Mouse (Mus musculus): ENCODE measurements at regions not wholly inside any gene's neighbourhood (a gene's known extent, or its start where the extent isn't known, plus 50 kb on each side); places are given as distances from the start of the nearest gene placed in this dataset.

DNA sequence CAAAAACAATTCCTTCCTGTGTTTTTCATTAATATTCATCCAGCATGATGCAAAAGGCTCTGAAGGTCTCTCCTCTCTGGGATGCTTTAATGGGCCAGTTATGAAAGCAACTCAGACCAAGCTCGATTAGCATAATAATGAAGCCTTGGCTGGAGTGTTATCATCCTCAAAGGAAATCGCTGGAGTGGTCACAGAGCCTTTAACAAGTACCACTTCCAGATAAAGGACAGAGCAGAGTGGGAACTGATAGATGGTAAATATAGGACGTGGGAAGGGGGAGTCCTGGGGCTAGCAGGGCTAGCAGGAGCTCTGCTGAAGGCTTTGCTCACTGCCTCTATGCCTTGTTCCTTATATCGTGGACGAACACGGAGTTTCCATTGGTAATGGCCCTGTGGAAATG, 251.7 kb downstream of the Slc4a3 start:
- no peak for TF ChIP-seq CTCF (IDR thresholded peaks at IDR 0.05; ENCODE audit: insufficient read depth, low read length)
- TF ChIP-seq POLR2A (IDR thresholded peaks at IDR 0.05; ENCODE audit: borderline replicate concordance, extremely low read depth, low read depth, low read length), result no peak

DNA sequence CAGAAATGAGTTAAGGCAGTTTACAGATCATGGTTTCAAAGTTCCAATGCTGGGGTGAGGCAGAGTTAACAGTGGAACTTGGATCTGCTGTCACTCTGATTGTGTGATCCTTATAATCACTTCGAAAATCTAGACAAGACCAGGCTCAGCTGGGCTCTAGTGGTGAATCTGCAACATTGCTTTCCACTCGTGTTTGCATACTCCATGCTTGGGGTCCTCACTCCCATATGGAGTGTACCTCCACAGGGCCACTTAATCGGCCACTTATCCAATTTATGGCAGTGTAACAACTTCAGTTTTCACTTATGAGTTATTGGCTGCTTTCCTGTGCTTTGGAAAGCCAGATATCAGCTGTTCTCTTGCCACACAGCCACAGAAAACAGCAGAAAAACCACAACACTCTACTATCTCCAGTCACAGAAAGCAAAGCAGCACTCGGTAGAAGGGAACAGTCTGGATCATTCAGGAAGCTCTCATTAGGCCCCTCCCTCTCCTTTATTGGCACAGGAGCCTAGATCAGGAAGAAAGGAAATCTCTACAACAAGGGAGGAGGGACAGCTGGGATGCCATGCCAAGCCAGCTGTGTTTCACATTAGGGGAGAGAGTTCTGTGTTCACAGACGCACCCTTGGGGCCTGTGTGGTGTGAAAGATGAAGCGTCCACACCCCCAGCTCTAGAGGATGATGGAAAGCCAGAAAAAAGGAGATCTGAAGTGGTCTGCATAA, 252.5 kb downstream of the Slc4a3 start:
- no peak overlapping the region for H3K4me3 ChIP-seq (replicated peaks; ENCODE audit: extremely low read depth, low read depth, low read length)
- no peak for DNase-seq
- no peaks in the 10 kb centered on the region for H3K4me1 ChIP-seq (ENCODE audit: control insufficient read depth, insufficient read depth, low read length)
- TF ChIP-seq CTCF (IDR thresholded peaks at IDR 0.05; ENCODE audit: insufficient read depth, low read length) (no peak), POLR2A (IDR thresholded peaks at IDR 0.05; ENCODE audit: borderline replicate concordance, extremely low read depth, low read depth, low read length) (no peak)
- WGBS, result 35% methylated on average over 6 of the region's 6 CpGs

More for the DNA sequence above, 251.7 kb downstream of the Slc4a3 start:
- no peaks in the 10 kb centered on the region for H3K4me1 ChIP-seq (ENCODE audit: control insufficient read depth, insufficient read depth, low read length)
- 54% methylated on average over 6 of the region's 6 CpGs for WGBS
- no peak for DNase-seq
- no peak overlapping the region for H3K4me3 ChIP-seq (replicated peaks; ENCODE audit: extremely low read depth, low read depth, low read length)

DNA sequence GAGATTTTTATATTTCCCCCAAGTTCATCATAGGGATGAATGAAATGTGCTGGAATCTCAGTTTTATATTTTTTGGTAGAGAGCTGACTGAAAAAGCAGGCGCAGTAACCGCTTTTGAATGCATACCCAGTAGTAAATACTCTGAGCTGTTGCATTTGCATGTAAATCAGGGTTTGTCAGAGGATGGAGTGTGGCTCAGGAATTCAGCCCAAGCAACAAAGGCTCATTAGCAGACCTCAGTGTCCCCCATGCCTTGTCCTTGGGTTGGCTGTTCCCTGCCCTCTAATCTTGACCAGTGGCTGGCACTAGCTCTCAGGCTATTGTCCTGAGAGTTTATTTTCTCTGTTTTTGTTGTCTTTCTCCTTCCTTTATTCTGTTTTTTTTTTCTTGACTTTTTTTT, 258.4 kb downstream of the Slc4a3 start:
- H3K4me1 ChIP-seq (ENCODE audit: control insufficient read depth, insufficient read depth, low read length), result no peaks in the 10 kb centered on the region
- 74% methylated on average over 2 of the region's 2 CpGs for WGBS
- no peak overlapping the region for H3K4me3 ChIP-seq (replicated peaks; ENCODE audit: extremely low read depth, low read depth, low read length)
- TF ChIP-seq POLR2A (IDR thresholded peaks at IDR 0.05; ENCODE audit: borderline replicate concordance, extremely low read depth, low read depth, low read length) (no peak), CTCF (IDR thresholded peaks at IDR 0.05; ENCODE audit: insufficient read depth, low read length) (no peak)
- no peak for DNase-seq

DNA sequence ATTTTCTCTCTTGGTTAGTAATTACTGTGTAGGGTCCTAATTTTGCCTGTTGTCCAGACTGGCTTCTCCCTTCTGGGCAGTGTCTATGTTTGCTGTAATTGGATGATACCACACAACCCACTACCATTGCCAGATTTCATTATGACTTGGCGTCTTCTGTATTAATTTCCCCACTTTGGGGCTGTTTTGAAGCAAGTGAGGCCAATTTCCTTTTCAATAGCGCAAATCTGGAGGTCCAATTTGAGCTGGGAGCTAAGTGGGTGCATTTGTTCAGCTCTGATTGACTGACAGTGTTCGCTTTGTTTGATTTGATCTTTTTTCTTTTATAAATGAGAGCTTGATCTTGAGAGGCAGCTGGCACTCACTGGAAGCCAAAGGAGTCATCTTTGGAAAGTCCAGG, 266.4 kb downstream of the Slc4a3 start:
- TF ChIP-seq CTCF (IDR thresholded peaks at IDR 0.05; ENCODE audit: insufficient read depth, low read length) (no peak), POLR2A (IDR thresholded peaks at IDR 0.05; ENCODE audit: borderline replicate concordance, extremely low read depth, low read depth, low read length) (no peak)
- 76% methylated on average over 3 of the region's 3 CpGs for WGBS
- Histone ChIP-seq H3K4me3 (replicated peaks; ENCODE audit: extremely low read depth, low read depth, low read length) (no peak overlapping the region), H3K4me1 (ENCODE audit: control insufficient read depth, insufficient read depth, low read length) (no peaks in the 10 kb centered on the region)
- DNase-seq, result no peak

DNA sequence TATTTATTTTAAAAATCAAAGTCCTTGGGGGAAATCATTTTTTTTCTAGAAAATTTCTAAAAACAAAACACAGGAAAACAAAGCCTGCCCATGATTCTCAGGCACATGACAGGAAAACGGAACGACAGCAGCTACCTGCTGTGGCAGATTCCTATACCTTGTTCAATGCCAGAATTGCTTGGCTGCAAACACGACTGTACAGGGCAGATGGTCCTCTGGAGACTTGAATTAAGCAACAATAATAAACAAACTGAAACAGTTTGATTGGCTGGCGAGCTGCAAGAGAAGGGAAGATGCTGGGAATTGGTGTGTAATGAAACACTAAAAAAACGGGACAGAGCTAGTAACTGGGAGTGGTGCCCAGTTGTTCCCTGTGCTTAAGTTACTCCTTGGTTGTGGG, 280.1 kb downstream of the Slc4a3 start:
- TF ChIP-seq POLR2A (IDR thresholded peaks at IDR 0.05; ENCODE audit: borderline replicate concordance, extremely low read depth, low read depth, low read length), result no peak
- no peak for TF ChIP-seq CTCF (IDR thresholded peaks at IDR 0.05; ENCODE audit: insufficient read depth, low read length)
- Histone ChIP-seq H3K4me3 (replicated peaks; ENCODE audit: extremely low read depth, low read depth, low read length) (no peak overlapping the region), H3K4me1 (ENCODE audit: control insufficient read depth, insufficient read depth, low read length) (no peaks in the 10 kb centered on the region)
- WGBS, result 37% methylated on average over 5 of the region's 5 CpGs
- DNase-seq, result no peak

DNA sequence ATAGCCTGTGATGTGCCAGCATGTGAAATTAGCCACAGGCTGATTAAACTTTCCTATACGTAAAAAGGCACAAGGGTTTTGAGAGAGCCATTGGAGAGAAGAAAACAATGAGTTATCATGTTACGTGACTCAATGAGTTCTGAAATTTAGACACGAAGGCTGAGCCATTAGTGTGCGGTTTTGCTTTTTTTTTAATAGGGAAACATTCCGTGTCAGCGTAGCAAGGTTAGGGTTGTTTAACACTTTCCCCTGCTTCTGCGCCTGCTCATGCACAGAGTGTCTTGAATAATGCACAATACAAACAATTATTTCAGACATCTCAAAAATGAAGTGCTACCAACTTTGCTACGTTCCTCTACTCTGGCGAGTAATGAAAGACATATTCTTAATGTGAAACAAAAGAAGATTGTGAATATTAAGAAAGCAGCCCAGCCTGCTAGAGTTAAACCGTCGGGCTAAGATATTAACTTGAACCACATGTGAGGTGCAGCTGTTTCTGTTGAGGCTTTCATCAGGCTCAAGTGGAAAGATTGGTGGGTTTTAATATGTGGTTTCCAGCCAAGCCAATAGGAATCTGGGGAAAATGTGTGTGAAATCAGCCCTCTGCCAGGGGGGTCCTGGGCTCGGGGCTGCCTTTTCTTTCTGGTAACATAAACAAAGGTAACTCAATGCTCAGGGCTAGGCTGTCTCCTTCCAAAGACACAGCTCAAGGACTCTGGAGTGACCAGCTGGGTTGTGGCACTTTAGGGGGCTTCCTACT, 287.2 kb downstream of the Slc4a3 start:
- WGBS, result 47% methylated on average over 12 of the region's 12 CpGs

DNA sequence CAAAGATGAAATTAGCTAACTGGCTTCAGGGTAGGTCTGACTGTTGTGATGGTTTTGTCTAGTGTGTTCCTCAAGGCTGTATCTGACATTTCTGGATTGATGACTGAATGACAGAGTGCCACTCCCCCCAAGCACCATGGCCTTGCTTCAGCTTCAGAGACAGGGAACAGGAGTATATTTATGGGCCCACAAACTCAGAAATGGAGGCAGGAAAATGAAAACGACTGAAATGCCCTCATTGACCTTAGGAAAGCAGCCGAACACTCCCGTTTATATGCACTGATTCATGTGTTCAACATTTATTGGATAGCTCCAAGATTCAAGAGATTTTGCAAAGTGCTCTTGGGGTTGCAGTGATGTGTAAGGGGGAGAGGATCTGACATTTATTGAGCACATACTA, 288.3 kb downstream of the Slc4a3 start:
- WGBS, result 68% methylated on average over 3 of the region's 3 CpGs
- Histone ChIP-seq H3K4me3 (replicated peaks; ENCODE audit: extremely low read depth, low read depth, low read length) (no peak overlapping the region), H3K4me1 (ENCODE audit: control insufficient read depth, insufficient read depth, low read length) (no peaks in the 10 kb centered on the region)
- no peak for DNase-seq
- no peak for TF ChIP-seq CTCF (IDR thresholded peaks at IDR 0.05; ENCODE audit: insufficient read depth, low read length)
- no peak for TF ChIP-seq POLR2A (IDR thresholded peaks at IDR 0.05; ENCODE audit: borderline replicate concordance, extremely low read depth, low read depth, low read length)

More for the DNA sequence above, 287.2 kb downstream of the Slc4a3 start:
- no peaks in the 10 kb centered on the region for H3K4me1 ChIP-seq (ENCODE audit: control insufficient read depth, insufficient read depth, low read length)
- no peak overlapping the region for H3K4me3 ChIP-seq (replicated peaks; ENCODE audit: extremely low read depth, low read depth, low read length)
- no peak for DNase-seq
- TF ChIP-seq CTCF (IDR thresholded peaks at IDR 0.05; ENCODE audit: insufficient read depth, low read length) (no peak), POLR2A (IDR thresholded peaks at IDR 0.05; ENCODE audit: borderline replicate concordance, extremely low read depth, low read depth, low read length) (no peak)

DNA sequence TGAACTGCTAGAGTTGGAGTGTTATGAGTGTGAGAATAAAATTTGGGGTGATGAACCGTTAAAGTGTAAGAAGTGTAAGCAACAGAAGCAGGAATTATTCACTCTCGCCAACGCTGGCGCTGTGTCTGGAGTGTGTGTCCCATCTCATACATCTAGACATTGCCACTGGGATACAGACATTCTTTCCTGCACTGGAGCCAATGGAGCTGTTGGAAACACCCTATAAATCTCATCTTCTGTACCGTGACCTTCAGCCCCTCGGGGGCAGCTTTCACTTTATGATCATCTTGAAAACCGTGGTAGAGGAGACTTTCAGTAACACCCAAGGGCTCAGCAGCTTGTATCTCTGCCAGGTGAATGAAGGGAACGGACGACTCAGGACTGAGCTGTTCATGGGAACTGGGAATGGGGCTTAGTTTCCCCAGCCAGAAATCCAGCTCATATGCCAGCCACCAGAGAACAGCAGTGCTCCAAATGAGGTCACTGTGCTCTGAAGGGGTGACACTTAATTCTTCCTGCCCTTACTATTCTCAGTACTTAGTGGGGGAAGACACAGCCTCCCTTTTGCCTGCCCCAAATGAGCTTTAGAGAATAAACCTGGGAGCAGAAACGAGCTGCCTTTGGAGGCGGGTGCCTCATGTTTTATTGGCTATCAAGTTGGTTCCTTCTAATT, 293.6 kb downstream of the Slc4a3 start:
- TF ChIP-seq POLR2A (IDR thresholded peaks at IDR 0.05; ENCODE audit: borderline replicate concordance, extremely low read depth, low read depth, low read length), result no peak
- no peak for TF ChIP-seq CTCF (IDR thresholded peaks at IDR 0.05; ENCODE audit: insufficient read depth, low read length)
- DNase-seq, result no peak
- WGBS, result 69% methylated on average over 11 of the region's 11 CpGs
- Histone ChIP-seq H3K4me1 (ENCODE audit: control insufficient read depth, insufficient read depth, low read length) (no peaks in the 10 kb centered on the region), H3K4me3 (replicated peaks; ENCODE audit: extremely low read depth, low read depth, low read length) (no peak overlapping the region)

DNA sequence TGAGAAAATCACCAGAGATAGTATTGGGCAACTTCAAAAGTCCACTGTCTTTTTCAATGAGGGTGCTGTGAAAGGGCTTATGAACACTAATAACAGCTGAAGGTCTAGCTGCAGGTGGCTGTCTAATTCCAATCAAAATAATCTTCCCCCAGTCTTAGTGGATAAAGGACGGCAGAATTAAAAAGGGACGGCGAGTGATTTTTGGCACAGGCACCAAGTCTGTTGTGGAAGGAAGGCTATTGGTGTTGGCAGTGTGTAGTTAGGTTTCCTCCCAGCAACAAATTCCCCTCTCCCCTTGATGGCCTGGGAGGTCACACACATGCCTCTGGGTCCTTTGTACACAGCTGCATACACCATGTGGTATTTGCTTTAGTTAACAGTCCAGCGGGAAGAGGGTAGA, 296.3 kb downstream of the Slc4a3 start:
- WGBS, result 87% methylated on average over 4 of the region's 4 CpGs
- TF ChIP-seq POLR2A (IDR thresholded peaks at IDR 0.05; ENCODE audit: borderline replicate concordance, extremely low read depth, low read depth, low read length) (no peak), CTCF (IDR thresholded peaks at IDR 0.05; ENCODE audit: insufficient read depth, low read length) (no peak)
- no peaks in the 10 kb centered on the region for H3K4me1 ChIP-seq (ENCODE audit: control insufficient read depth, insufficient read depth, low read length)
- DNase-seq, result no peak
- H3K4me3 ChIP-seq (replicated peaks; ENCODE audit: extremely low read depth, low read depth, low read length), result no peak overlapping the region
